Mouse (Mus musculus): Measurements from ENCODE around the gene Dock2. TPM values are rescaled to one million over a fixed set of nuclear protein-coding genes. Genes with fewer than 3 reads are reported as not detected.

Dock2 gene
- total and polyA plus RNA-seq, 3 experiments = 60.9 to 101 (median 77.9) TPM

DNA sequence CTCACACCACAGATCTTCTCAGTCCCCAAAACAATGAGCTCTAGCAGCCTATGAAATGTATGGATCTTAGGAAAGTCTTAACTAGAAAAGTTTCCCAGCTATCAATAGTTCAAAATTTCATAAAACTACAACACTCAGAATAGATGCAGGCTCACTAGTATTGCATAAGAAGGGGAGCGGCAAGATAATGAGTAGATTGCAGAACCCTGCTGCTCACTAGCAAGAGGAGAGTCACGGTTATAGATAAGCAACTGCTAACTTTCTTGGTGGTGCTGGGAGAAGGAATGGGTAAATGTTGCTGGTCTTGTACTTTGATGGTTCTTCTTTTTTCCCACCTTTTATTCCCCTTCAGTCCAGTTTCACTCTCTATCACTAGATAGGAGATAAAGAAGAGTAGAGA lies 291.5 kb downstream of the Dock2 start (continued):
- TF ChIP-seq SIN3A (IDR thresholded peaks at IDR 0.05; ENCODE audit: low read length) (peak; percentile 75), ETS1 (IDR thresholded peaks at IDR 0.05; ENCODE audit: low read depth, low read length) (peak; percentile 65)

GRCm38 (mm10) chr11:34489548-34489947 lies 294.1 kb downstream of the Dock2 start:
- Histone ChIP-seq H3K9me3 (replicated peaks; ENCODE audit: insufficient read depth, low read length) (no peaks in the 10 kb centered on the region), H3K79me2 (ENCODE audit: control insufficient read depth, insufficient read depth, low read length, poor library complexity) (no peaks in the 10 kb centered on the region), H3K36me3 (ENCODE audit: control insufficient read depth in 1 of 2, insufficient read depth in 2 of 2, low read length in 2 of 2) (peaks cover 9 to 19% of the 10 kb centered on the region in 2 experiments), H3K4me3 (ENCODE audit: control insufficient read depth in 1 of 2, insufficient read depth in 1 of 2, low read depth in 2 of 2, low read length in 2 of 2) (no peak overlapping the region), H3K27me3 (ENCODE audit: control insufficient read depth in 1 of 2, insufficient read depth in 2 of 2, low read length in 2 of 2) (no peaks in the 10 kb centered on the region), H3K27ac (ENCODE audit: control insufficient read depth, low read depth, low read length) (no peak overlapping the region), H3K9ac (ENCODE audit: control insufficient read depth, low read depth, low read length, poor library complexity, severe bottlenecking) (no peak overlapping the region), H3K4me1 (ENCODE audit: control insufficient read depth in 1 of 2, insufficient read depth in 2 of 2, low read length in 2 of 2) (peaks cover 9 to 15% of the 10 kb centered on the region in 2 experiments)
- no peak for TF ChIP-seq ZC3H11A (IDR thresholded peaks at IDR 0.05; ENCODE audit: low read depth, low read length)
- no peak for TF ChIP-seq TCF12 (IDR thresholded peaks at IDR 0.05; ENCODE audit: low read depth, low read length)
- no peak for TF ChIP-seq CHD1 (IDR thresholded peaks at IDR 0.05; ENCODE audit: low read depth, low read length)
- no peak for TF ChIP-seq NELFE (IDR thresholded peaks at IDR 0.05; ENCODE audit: low read depth, low read length)
- no peak for TF ChIP-seq RAD21 (IDR thresholded peaks at IDR 0.05; ENCODE audit: low read depth, low read length)
- TF ChIP-seq POLR2A (IDR thresholded peaks at IDR 0.05; ENCODE audit: control insufficient read depth in 1 of 2, insufficient read depth in 1 of 2, low read depth in 1 of 2, low read length in 2 of 2, poor library complexity in 1 of 2) = no peak
- TF ChIP-seq TAL1 (IDR thresholded peaks at IDR 0.05; ENCODE audit: low read length) = no peak
- no peak for TF ChIP-seq MAZ (IDR thresholded peaks at IDR 0.05; ENCODE audit: low read depth, low read length)
- no peak for DNase-seq (ENCODE audit: low read depth, low spot score)

- Histone ChIP-seq H3K27me3 (ENCODE audit: control insufficient read depth in 1 of 2, insufficient read depth in 2 of 2, low read length in 2 of 2) (no peaks in the 10 kb centered on the region), H3K9ac (ENCODE audit: control insufficient read depth, low read depth, low read length, poor library complexity, severe bottlenecking) (no peak overlapping the region), H3K4me1 (ENCODE audit: control insufficient read depth in 1 of 2, insufficient read depth in 2 of 2, low read length in 2 of 2) (peaks cover 0 to 4% of the 10 kb centered on the region in 2 experiments; a peak in 2 of 4 replicates), H3K27ac (ENCODE audit: control insufficient read depth, low read depth, low read length) (no peak overlapping the region), H3K36me3 (ENCODE audit: control insufficient read depth in 1 of 2, insufficient read depth in 2 of 2, low read length in 2 of 2) (peaks cover 2 to 6% of the 10 kb centered on the region in 2 experiments; a peak in 2 of 4 replicates), H3K79me2 (ENCODE audit: control insufficient read depth, insufficient read depth, low read length, poor library complexity) (no peaks in the 10 kb centered on the region), H3K4me3 (ENCODE audit: control insufficient read depth in 1 of 2, insufficient read depth in 1 of 2, low read depth in 2 of 2, low read length in 2 of 2) (no peak overlapping the region), H3K9me3 (replicated peaks; ENCODE audit: insufficient read depth, low read length) (no peaks in the 10 kb centered on the region)
- TF ChIP-seq RAD21 (IDR thresholded peaks at IDR 0.05; ENCODE audit: low read depth, low read length) (no peak), MAFK (IDR thresholded peaks at IDR 0.05; ENCODE audit: borderline replicate concordance, low read depth, low read length) (no peak), MYB (IDR thresholded peaks at IDR 0.05; ENCODE audit: low read depth, low read length) (no peak), CTCF (IDR thresholded peaks at IDR 0.05 in 2 of 3, conservative IDR thresholded peaks at IDR 0.05 in 1 of 3; ENCODE audit: control insufficient read depth in 1 of 3, insufficient read depth in 1 of 3, low read depth in 2 of 3, low read length in 3 of 3, poor library complexity in 1 of 3, severe bottlenecking in 1 of 3) (no peak), ZMIZ1 (IDR thresholded peaks at IDR 0.05; ENCODE audit: low read depth, low read length) (no peak), TCF12 (IDR thresholded peaks at IDR 0.05; ENCODE audit: low read depth, low read length) (no peak), UBTF (IDR thresholded peaks at IDR 0.05; ENCODE audit: borderline replicate concordance, insufficient read depth, low read depth, low read length) (no peak), MAZ (IDR thresholded peaks at IDR 0.05; ENCODE audit: low read depth, low read length) (no peak)
- no peak for DNase-seq (ENCODE audit: low read depth, low spot score)
These were observed 304.4 kb downstream of the Dock2 start for GRCm38 (mm10) chr11:34479301-34479700.

Data from MEL (cell line).